Mouse (Mus musculus) limb, embryonic 11.5 days (tissue): ENCODE results near the gene Zfp981. TPM values are rescaled to one million over a fixed set of nuclear protein-coding genes. Genes with fewer than 3 reads are reported as not detected.
A peak's percentile ranks its signal among the peaks of the same experiment; 100 is the strongest.
"Not testable (repeated sequence)": the region's sequence is repeated elsewhere in the genome, so short reads cannot be mapped to it uniquely, and the experiment has no call there.

ENCODE experiments used
- ATAC-seq: fragments of 200-750 bp; cut with Nextera tagmentation; 2 replicates; pipeline ENCODE4 v1.8.0; 2017; ENCODE audit warnings: low read depth; ENCODE audit not compliant: insufficient number of reproducible peaks, low FRiP score, low TSS enrichment
- DNase-seq: peaks from one replicate; pipeline ENCODE4 v3.0.0-alpha.2; 2015; ENCODE audit warnings: low spot score
- H3K27ac ChIP-seq: fragments of 300-500 bp; sonication (generic); replicated peaks from 2 replicates; pipeline ENCODE4 v1.5.1; 2014; ENCODE audit warnings: low read depth, mild to moderate bottlenecking, low read length
- H3K27me3 ChIP-seq: fragments of 300-500 bp; sonication (generic); 2 replicates; pipeline ENCODE4 v1.6.1; 2014; ENCODE audit warnings: mild to moderate bottlenecking, low read length, mixed read lengths; ENCODE audit not compliant: control insufficient read depth, insufficient read depth
- H3K36me3 ChIP-seq: fragments of 300-500 bp; sonication (generic); 2 replicates; pipeline ENCODE4 v1.6.1; 2014; ENCODE audit warnings: mild to moderate bottlenecking, low read length, moderate library complexity, mixed read lengths; ENCODE audit not compliant: control insufficient read depth, insufficient read depth
- H3K4me1 ChIP-seq: fragments of 300-500 bp; sonication (generic); 2 replicates; pipeline ENCODE4 v1.6.1; 2014; ENCODE audit warnings: low read length, mixed read lengths; ENCODE audit not compliant: control insufficient read depth, insufficient read depth
- H3K4me2 ChIP-seq: fragments of 300-500 bp; sonication (generic); 2 replicates; pipeline ENCODE4 v1.6.1; 2014; ENCODE audit warnings: low read depth, mild to moderate bottlenecking, moderate library complexity; ENCODE audit not compliant: severe bottlenecking
- H3K4me3 ChIP-seq: fragments of 300-500 bp; sonication (generic); 2 replicates; pipeline ENCODE4 v1.5.1; 2014; ENCODE audit warnings: low read depth, low read length
- H3K9ac ChIP-seq: fragments of 300-500 bp; sonication (generic); 2 replicates; pipeline ENCODE4 v1.6.1; 2014; ENCODE audit warnings: mild to moderate bottlenecking, low read length
- H3K9me3 ChIP-seq: fragments of 300-500 bp; sonication (generic); 2 replicates; pipeline ENCODE4 v1.6.1; 2016; ENCODE audit warnings: low read length; ENCODE audit not compliant: control insufficient read depth
- WGBS: fragments of 180-500 bp; shearing (Covaris S2); extraction: QIAGEN DNeasy Blood & Tissue Kit; methylation state at CpG from one replicate; pipeline ENCODE4 v1.1.7; 2014; 5-methylcytosine and 5-hydroxymethylcytosine counted together
- polyA plus RNA-seq: library from polyadenylated mRNA; unstranded; fragments of >200 nt; fragmentation: Nextera tagmentation; extraction: Ambion mirVana; gene quantifications from 2 replicates; pipeline ENCODE4 v1.2.1, GENCODE M21; 2014

The Zfp981 gene
- polyA plus RNA-seq, 1 experiment from 2014 or later = 0.05 TPM

- no peaks in the 10 kb centered on the region for H3K27me3 ChIP-seq
- H3K36me3 ChIP-seq = no peaks in the 10 kb centered on the region
- no peak overlapping the region for H3K4me3 ChIP-seq
- H3K4me1 ChIP-seq = no peaks in the 10 kb centered on the region
- H3K9ac ChIP-seq = no peak overlapping the region
- H3K27ac ChIP-seq = no peak overlapping the region
- DNase-seq (no peak), ATAC-seq (peak; percentile 57; the same call in 1 of the 2 replicates)
- 88% methylated on average over 4 of the region's 4 CpGs for WGBS
- peaks cover 15% of the 10 kb centered on the region for H3K9me3 ChIP-seq
- H3K4me2 ChIP-seq = no peak overlapping the region
Observed at GRCm38 (mm10) chr4:146534574-146534973, 32.7 kb downstream of the Zfp981 start.

DNA sequence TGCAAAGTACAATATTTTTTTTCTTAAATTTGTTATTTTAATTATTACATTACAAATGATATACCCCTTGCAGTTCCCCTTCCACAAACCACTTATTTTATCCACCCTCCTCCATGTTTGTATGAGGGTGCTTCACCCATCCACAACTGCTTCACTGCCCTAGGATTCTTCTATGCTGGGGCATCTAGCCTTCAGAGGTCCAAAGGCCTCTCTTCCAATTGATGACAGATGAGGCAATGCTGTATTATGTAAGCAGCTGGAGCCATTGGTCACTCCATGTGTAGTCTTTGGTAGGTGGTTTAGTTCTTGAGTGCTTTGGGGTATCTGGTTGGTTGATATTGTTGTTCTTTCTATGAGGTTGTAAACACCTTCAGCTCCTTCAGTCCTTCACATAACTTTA is 34.1 kb downstream of the Zfp981 start:
- no peak for DNase-seq
- Histone ChIP-seq H3K9me3 (peaks cover 12% of the 10 kb centered on the region), H3K27ac (no peak overlapping the region), H3K4me1 (no peaks in the 10 kb centered on the region), H3K27me3 (no peaks in the 10 kb centered on the region), H3K9ac (no peak overlapping the region), H3K4me2 (no peak overlapping the region), H3K4me3 (no peak overlapping the region), H3K36me3 (no peaks in the 10 kb centered on the region)
- 0 out of 2 replicates have a peak, but pooled peaks have one; percentile 57 for ATAC-seq

DNA sequence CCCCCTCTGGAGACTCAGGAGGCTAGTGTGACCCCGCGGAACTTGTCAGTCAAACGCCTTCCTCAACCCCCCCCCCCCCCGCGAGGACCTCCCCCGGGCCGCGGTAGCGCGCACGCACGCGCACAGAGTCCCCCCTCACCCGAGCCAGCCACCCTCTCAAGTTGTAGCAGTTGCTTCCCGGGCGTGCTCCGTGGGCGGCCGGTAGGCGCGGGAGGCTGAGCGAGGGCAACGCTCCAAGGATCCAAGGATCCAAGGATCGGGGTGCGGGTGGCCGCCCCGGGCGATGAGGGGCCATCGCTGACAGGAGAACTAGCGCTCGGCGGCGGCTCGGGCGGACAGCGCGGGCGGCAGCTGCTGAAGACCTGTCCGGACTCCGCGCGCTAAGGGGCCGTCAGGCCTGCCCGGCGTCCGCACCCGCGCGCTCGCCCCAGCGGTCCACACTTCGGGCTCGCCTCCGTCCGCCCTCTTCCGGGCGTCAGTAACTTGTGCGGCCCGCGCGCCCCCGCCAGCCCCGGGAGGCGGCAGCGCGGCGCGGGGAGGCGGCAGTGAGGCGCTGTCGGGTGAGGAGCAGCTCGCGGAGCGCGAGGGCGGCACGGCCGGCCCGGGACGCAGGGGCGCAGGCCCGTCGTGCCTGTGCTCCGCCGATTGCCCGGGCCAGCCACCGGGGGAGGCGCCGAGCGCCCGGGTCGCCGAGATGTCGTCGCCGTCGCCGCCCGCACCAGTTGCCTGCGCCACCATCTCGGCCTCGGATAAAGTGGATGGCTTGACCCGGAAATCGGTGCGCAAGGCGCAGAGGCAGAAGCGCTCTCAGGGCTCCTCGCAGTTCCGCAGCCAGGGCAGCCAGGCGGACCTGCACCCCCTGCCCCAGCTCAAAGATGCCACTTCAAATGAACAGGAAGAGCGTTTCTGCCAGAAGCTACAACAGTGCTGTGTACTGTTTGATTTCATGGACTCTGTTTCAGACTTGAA is 78.4 kb downstream of the Zfp981 start:
- H3K4me1 ChIP-seq, H3K36me3 ChIP-seq, H3K4me3 ChIP-seq, DNase-seq, H3K9me3 ChIP-seq, H3K27me3 ChIP-seq, H3K4me2 ChIP-seq, H3K9ac ChIP-seq, H3K27ac ChIP-seq: not testable (repeated sequence)
- WGBS = under 1% methylated on average over 17 of the region's 111 CpGs
- ATAC-seq = peak; percentile 97

Other genes starting within 250 kb of the Zfp981 start
- gene Zfp992, start 53.0 kb upstream of the Zfp981 start, polyA plus RNA-seq = 5.6 TPM in 2 replicates
- 2.1 and 2.8 TPM in 2 replicates for gene Zfp993, start 108.9 kb downstream of the Zfp981 start, polyA plus RNA-seq